Mouse (Mus musculus) brain, adult 10 weeks (tissue): ENCODE measurements around the gene Drp2. TPM values are rescaled to one million over a fixed set of nuclear protein-coding genes. Genes with fewer than 3 reads are reported as not detected.

Experiments used
- polyA plus RNA-seq: library from polyadenylated mRNA; stranded (reverse); fragments of 350-450 nt; fragmentation: Illumina TruSeq; extraction: RNeasy Lipid Tissue Mini Kit (QIAGEN cat#74804); gene quantifications from one replicate; pipeline ENCODE4 v1.2.3, GENCODE M21; 2015; ENCODE audit warnings: low read depth, low replicate concordance

The Drp2 gene
- polyA plus RNA-seq: 31.7 TPM

DNA sequence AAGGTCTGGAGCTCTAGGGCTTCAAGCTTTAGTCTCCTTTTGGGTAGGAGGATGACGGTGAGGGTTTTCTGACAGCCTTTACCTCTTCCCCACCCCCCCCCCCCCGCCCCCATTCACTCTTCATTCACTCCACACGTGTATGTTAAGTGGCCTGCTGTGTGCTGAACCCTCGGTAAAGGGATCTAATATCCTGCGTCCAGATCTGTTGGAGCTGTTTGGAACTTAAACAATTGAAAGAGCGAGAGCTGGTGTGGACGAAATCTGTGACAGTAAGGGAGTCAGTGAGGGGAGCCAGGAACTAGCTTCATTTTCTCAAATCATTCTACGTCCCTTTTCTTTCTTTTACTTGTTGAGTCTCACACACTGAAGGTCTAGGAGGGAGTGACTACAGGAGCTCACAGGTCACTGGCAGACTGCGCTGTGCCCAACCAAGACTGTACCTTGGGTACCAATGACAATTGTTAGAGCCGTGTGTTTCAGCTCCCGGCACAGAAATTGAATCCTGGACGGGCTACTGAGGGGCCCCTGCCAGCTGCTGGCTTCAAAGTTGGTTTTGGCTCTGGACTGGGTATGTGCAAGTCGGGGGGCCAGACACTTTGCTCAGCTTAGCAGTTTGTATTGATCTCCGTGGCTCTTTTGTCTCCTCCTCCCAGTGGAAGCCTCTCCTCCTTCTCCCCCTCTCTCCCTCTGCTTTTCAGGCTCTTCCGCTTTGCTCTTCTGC, at the start of gene Drp2:
TSS of gene Drp2 (plus strand) at position 689 of the 721 bp plus-strand sequence.

DNA sequence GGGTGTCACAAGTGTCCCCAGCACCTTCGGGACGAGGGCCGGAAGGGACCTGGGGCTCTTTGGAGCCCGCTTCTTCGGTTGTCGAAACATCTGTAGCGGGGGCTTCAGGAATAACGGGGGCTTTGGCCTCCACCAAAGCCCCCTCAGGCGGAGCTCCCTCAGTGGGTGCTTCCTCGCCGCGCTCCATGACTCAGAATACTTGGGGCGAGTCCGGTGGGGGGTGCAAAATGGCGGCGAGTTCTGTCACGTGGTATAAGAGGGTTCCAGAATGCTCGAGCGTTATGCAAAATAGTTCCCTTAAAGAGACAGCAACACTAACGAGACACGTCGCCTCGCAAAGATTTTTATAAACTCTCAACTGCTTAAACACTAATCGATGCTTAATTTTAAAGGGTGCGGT, 71.9 kb downstream of the Drp2 start, which contains the start of gene Taf7l:
TSS of gene Taf7l (minus strand) at position 201 of the 400 bp plus-strand sequence.

Other genes with a start within 250 kb of the Drp2 start
- 1.2 TPM for gene Xkrx, start 242.5 kb upstream of the Drp2 start, polyA plus RNA-seq
- gene Arl13a, start 217.1 kb upstream of the Drp2 start, polyA plus RNA-seq: not detected
- not detected for gene Nox1, start 182.6 kb upstream of the Drp2 start, polyA plus RNA-seq
- gene Trmt2b, start 127.6 kb upstream of the Drp2 start, polyA plus RNA-seq: 17.5 TPM
- gene Tmem35a, start 109.3 kb upstream of the Drp2 start, polyA plus RNA-seq: 80.0 TPM
- 0.34 TPM for gene Cenpi, start 96.5 kb upstream of the Drp2 start, polyA plus RNA-seq
- gene Taf7l, start 71.9 kb downstream of the Drp2 start, polyA plus RNA-seq: not detected
- 29.6 TPM for gene Timm8a1, start 137.3 kb downstream of the Drp2 start, polyA plus RNA-seq
- 0.97 TPM for gene Btk, start 179.0 kb downstream of the Drp2 start, polyA plus RNA-seq
- gene Rpl36a, start 181.1 kb downstream of the Drp2 start, polyA plus RNA-seq: 648 TPM
- 14.0 TPM for gene Gla, start 196.6 kb downstream of the Drp2 start, polyA plus RNA-seq
- 132 TPM for gene Hnrnph2, start 196.6 kb downstream of the Drp2 start, polyA plus RNA-seq